Mouse (Mus musculus) right cerebral cortex, postnatal 25 days (tissue): Measurements from ENCODE around the gene Ccdc57.
"Not testable (repeated sequence)": the region's sequence is repeated elsewhere in the genome, so short reads cannot be mapped to it uniquely, and the experiment has no call there.

Experiments used
- DNase-seq: peaks from one replicate; pipeline ENCODE4 v3.0.0; 2022

Gene Ccdc57

DNA sequence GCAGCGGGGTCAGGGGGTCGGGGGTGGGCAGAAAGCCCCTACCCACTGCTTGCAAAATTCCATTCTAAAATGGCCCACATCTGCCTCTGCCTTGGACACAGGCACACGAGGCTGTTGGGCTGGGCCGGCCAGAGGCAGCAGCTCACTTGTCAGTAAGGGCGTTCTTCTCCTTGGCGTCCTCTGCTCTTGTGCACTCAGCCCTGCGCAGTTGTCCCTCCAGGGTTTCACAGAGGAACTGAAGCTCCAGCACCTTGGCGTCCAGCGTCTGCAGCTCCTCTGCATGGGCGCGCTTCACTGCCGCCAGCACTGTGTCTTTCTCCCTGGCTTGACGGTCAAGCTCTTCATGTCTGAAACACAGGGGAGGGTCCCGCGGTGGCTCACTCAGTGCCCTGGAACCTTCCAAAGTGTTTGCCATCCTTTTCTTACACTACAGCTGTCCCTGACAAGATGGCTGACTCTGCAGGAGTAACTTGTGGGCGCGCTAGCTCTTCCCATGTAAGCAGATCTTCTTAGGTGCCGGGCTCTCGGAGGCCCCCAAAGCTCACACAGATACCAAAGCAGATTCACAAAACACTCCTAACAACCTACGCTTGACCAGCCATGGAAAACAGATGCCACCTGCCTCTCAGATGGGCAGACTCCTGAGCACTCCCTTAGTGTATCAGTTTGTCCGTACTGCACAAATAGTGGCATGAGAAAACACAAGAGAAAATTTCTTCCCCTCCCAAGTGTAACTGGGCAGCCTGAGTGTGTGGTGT, 30.8 kb downstream of the Ccdc57 start:
- no peak for DNase-seq

DNA sequence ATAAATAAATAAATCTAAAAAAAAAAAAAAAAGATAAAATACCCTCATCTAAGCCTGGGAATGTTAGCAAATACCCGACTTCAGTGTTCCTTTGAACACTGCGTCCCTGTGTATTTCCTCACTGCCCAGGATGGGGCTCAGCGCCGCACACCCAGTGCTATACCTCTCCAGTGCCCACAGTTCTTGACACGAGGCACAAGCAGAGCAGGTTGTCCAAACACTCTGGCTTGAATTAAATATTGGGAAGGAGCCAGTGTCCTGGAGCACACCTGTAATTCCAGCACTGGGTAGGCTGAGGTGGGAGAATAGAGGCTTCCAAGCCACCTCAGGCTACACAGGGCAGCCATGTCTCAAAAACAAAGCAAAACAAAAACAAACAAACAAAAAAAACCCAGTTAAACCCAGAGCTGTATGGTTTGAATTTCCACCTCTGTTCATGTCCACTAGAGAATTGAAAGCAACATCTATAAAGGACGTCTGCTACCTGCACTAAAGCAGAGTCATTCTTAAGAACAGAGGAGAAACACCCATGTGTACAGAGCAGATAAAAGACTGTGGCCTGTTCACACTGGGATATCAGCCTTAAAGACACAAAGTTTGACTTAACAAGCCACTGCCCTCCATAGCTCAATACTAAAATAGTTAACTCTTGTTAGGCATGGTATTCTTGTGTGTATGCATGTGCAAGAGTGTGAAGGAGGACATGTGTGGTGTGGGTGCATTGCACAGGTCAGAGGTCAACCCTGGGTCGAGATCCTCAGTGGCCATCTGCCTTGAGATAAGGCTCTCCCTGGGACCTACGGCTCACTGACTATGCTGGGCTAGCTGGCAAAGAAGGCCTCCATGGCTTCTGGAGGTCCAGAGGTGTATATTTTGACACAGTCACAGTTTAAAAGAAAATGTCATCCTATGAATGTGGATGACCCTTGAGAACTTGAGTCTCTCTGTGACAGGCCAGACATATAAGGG, 32.1 kb downstream of the Ccdc57 start:
- no peak for DNase-seq

DNA sequence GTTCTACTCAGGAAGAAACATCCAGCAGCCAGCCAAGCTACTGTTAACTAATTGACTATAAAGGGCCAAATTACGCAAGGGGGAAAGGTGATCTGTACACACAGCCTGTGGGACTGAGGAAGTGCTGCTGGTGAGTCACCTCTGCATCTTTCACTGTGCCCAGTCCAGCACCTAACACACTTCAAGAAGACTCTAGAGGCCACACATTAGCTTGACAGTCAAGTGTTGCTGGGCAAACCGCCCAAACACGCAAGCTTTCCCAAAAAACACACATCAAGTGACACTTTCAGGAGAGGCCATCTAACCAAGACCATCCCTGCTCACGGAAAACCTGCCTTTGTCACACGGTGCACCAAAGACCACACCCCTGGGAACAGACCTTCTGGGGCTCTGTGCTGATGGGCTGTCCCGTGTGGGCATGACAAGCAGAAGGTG, 34.5 kb downstream of the Ccdc57 start:
- no peak for DNase-seq

DNA sequence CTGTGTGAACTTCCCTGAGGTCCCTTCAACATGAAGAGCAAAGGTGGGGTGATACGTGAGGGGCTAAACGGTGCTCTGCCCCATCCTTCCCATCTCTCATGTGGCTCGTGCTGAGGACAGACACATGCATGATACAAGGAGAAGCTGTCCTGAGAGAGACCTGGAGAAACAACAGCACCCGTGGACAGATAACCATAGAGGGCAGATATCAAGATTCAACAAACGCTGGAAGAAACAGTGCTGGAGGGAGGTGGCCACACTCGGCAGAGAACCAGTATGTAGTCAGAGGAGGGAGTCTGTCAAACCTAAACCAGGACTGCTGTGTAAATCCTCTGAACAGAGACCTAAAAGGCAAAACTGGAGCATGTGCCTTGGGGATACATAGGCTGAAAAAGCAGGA, 37.2 kb downstream of the Ccdc57 start:
- no peak for DNase-seq

DNA sequence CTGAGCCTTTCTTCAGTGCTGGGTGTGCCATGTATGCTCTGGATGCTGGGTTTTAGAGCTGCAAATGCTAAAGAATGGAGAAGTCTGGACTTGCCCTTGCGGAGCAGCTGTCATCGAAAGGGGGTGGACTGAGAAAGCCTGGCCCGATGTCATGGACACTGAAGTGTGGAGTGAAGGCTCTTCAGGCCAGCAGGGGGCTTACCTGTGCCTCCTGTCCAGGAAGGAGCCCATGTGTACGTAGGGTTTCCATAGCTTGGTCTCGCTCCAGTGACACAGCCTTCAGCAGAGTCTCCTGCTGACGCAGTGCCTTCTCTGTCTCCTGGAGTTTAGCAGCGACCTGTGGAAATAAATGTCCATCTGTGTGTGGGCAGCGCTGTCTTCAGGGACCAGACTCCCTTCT, 38.3 kb downstream of the Ccdc57 start:
- DNase-seq, result no peak

DNA sequence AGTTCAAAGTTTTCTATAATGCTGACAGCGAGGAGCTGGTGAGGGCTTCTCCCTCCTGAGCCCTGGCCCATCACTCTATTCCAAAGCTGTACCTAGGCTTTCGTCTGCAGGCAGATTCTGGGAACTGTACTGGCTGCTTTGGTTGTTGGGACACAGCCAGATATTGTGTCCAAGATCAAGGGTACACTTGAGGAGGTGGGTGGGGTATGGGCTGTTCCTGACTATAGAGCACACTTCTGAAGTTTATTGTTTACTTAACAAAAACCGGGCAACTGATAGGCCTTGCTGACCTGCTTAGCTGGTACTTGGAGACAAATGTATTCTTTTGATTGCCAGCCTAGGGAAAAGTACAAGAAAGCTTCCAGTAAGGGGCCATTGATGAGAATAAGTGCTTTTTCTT, 43.5 kb downstream of the Ccdc57 start:
- no peak for DNase-seq

DNA sequence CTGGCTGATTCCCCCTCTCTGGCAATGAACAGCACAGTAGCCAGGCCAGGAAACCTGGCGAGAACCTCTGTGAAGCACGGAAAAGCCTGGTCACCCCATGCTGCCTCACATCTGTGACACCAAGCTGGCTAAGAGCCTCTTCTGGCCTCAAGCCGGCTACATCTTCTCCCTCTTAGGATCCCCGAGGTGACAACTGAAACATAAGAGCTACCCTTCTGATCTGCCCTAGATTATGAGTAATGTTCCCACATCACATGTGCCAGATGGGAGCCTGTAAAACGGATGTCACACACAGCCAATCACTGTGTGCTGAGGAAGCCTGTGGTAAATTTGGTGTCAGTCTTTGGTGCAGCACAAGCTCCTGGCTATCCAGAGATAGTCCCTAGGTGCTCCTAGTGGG, 44.0 kb downstream of the Ccdc57 start:
- DNase-seq, result no peak

DNA sequence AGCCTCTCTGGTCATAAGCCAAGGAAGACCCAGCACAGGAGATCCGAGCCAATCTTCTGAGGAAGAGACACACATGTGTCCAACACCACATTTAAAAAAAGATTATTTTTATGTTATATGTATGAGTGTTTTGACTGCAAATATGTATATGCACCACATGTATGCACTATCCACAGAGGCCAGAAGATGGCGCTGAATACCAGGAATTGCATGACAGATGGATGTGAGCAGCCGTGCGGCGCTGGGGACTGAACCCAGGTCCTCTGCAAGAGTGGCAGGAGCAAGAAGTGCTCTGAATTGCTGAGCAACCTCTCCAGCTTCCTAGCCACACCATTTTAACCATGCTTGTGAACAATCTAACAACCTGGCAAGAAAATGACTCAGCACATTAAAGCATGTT, 45.2 kb downstream of the Ccdc57 start:
- DNase-seq, result no peak

DNA sequence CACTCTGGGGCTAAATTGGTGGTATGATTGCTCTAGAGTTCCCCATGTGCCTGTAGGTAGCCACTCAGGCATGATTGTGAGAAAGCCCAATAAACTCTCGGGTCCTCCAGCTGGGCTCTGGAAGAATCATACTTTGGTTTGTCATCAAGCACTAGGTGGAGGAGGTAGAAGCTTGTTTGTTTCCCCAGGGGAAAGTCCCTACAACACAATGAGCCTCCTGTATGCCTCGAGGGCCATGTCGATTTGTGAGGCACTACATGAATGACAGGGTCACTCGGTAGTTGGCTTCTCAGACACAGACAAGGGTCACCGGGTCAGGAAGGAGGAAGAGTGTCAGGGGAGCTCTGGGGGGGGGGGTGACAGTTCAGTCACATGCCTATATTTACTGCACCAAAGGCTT, 46.2 kb downstream of the Ccdc57 start:
- DNase-seq, result no peak

DNA sequence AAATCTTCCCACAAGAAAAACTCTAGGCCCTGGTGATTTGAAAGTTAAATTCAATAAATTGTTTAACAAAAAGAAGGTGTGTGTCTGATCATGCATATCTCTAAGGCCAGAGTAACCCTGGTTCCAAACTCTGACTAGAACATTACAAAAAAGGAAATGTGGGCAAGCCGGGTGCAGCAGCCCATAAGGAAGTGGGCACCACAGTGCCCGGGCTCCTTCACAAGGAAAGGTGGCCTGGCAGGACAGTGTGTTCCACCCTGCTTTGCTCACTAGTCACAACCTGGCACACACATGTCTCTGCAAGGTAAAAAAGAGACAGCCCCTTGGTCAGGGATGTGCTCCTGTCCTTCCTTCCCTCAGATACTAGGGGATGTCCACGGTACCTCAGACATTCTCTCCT, 49.1 kb downstream of the Ccdc57 start:
- no peak for DNase-seq

DNA sequence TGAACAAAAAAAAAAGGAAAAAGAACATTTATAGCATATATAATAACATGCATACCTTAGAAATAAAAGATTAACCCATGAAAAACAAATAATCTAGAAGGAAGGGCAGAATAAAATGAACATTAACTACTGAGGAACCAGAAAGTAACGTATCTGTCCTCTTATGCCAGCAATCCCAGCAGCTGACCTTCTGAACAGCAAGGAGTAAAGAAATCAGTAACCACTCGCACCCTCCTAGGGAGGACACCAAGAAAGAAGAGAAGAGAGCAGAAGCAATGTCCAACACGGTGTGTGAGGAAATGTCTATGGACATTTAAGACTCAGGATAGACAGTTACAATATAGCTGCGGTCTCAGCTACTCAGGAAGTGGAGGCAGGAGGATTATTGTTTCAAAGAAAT, 49.7 kb downstream of the Ccdc57 start:
- no peak for DNase-seq

DNA sequence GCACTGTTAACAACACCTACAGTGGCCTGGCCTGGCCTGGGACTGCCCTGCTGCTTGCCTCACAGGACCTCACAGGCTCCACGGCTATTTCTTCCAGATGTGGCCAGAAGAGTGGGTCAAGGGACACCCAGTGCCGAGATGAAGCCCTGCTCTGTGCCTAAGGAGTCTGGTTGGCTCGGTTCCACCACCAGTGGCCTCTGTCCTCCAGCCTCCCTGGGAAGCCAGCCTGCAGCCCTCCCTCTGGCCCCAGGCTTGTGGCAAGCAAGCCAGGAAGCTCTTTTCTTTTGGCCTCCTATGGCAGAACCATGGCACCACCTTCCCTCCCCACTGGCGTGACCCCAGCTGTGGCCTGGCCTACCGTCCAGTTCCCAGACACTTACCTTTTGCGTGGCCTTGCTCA, 59.5 kb downstream of the Ccdc57 start:
- DNase-seq, result no peak

DNA sequence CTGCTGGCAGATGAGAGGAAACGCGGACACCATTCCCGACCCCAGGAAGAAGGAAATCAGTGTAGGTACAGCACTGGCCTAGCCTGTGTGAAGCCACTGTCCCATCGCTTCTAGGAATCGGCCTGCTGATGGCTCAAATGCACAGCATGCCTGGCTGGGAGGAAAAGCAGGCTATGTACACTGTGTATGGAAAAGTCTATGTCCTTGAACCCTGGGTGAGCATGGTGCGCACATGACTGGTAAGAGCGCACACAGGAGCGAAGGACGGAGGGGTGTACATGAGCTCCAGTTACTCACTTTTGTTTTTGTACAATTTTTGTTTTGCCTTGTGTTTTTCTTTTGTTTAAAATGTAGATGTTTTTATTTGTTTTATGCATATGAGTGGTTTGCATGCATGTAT, 61.2 kb downstream of the Ccdc57 start:
- DNase-seq, result no peak

DNA sequence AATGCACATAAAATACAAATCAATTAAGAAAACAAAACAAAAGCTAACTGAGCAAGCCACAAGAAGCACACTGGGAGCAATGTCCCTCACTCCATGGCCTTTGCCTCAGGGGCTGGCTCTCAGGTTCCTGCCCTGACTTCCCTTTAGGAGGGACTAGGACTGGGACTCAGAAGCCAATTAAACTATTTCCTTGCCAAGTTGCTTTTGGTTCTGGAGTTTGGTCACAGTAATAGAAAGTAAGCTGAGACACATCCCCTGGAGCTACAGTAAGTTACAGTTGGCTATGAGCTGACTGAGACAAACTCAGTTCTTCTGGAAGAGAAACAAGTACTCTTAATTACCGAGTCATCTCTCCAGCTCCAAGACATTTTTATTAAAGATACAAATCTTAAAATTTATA, 66.9 kb downstream of the Ccdc57 start:
- DNase-seq, result no peak

DNA sequence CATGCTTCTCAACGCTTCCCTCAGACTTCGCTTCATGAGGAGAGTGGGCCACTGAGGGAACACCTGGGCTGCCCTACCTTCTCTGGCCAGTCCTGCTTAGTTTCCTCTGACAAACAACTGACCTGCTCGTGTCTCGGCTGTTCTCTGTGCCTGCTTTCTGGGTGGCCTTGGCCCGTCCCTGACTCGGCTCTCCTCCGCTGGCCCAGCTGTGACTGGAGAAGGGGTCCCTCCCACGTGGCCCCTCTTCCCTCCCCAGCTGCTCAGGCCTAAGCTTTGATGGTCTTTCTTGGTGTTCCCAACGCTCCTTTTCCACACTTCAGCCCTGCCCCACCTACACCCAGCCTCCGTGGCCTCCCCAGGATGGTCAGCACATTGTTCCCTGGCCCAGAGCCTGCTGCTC, 69.9 kb downstream of the Ccdc57 start:
- DNase-seq, result no peak

DNA sequence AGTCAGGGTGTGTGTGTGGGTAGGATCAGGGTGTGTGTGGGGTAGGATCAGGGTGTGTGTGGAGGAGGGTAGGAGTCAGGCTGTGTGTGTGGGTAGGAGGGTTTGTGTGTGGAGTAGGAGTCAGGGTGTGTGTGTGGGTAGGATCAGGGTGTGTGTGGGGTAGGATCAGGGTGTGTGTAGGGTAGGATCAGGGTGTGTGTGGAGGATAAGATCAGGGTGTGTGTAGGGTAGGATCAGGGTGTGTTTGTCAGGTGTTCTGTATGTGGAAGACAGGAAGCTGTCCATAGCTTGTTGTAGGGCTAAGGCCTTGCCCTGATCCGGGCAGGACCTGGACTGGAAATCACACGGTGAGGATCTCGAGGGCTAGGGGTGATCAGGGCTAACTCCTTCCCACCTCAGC, 76.7 kb downstream of the Ccdc57 start:
- DNase-seq, result not testable (repeated sequence)

DNA sequence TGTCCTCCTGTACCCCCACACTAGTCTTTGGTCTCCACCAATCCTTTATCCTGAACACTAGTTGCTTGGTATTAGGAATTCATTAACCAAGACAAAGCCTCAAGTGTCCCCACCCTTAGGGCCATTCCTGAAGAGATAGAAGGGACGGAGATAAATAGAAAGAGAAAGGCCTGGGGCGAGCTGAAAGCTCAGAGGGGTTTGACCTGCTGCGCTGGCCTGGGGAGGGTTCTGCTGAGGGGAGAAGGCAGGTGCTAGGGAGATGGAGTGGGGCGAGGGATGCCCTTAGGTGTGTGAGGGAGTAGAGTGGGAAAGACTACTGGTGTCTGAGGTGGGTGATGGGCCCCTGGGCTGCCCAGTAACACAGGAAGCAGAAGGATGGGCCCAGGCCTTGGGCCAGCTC, 78.9 kb downstream of the Ccdc57 start:
- no peak for DNase-seq

DNA sequence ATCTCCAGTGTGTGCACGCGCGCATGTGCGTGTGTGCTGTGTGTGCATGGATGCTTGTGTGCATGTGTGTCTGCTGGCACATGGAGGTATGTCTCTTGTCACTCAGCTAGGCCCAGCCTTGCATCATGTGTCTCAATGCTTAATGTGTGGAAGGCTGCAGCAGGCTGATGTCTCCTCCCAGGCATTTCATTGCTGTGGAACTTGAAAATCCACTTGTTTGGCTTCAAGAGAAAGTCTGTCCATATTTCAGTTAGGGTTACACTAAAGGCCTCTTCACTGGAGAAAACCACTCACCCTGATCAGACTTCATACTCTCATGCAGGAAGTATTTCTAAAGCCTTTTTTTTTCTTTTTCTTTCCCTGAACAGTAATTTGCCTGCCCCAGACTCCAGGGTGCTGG, 79.5 kb downstream of the Ccdc57 start:
- no peak for DNase-seq

DNA sequence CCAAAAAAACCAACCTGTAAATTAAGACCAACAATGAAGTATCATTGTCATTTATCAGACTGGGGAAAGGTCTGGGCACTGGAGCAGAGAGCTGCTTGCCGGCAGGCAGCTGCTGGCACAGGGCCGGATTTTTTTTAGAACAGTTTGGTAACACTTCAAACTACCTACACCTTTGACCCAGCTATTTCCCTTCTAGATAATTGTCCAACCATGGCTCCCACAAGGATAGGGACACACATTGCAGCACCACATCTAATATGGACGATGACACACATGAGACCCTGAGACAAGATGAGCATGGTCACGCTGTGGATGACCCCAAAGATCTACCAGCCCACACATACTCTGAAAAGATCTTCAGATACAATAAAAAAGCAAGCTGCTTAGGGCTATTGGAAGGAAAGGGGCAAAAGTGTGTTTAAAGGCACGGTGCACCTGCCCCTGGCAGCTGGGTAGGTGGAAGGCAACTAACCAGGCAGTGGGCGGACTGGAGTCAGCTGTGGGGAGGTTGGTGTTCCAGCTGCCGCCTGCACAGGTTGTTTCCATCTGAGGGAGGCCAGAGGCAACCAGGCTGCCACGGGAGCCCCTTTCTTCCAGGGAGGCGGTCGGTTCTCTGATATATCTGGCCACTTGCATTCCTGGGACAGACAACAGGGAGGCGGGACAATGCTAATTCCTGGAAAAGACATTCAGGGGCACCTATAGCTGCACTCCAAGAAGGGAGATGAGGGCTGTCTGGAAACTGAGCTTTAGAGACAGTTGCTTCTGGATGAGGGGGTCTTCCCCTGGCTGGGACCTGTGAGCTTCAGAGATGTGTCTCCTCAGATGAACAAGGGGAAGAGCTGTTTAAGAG, 80.4 kb downstream of the Ccdc57 start:
- no peak for DNase-seq

DNA sequence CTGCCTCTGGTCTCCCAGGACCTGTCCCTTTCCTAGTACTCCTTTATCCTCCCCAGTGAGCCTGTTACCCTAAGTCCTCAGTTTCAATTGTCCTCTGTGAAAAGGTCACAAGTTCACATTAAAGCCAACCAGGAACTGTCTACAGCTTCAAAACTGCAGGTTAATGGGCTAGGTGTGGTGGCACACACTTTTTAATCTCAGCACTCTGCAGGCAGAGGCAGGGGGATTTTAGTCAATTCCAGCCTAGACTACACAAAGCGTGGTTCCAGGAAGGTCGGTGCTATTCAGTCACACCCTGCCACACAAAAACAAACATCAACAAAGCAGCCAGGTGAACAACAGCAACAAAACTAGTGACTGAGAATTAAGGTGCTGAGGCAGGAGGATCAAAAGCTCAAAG, 81.1 kb downstream of the Ccdc57 start:
- no peak for DNase-seq

DNA sequence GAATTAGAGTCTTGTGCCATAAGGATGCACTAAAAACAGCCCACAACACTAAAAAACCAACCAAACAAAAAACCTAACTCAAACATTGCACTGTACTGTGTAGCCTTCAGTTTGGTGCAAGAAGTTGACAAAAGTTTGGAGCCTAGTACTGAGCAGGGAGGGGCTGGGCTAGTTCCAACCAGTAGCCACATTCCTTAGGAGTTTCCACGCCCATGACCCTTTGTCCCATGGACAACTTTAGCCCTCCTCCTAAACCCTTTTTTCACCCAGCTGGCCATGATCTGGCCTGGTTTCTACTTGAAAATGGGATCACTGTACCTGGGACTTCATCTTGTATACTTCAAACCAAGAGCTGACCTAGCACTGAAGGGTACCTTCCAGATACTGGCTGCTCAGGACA, 81.5 kb downstream of the Ccdc57 start:
- no peak for DNase-seq

DNA sequence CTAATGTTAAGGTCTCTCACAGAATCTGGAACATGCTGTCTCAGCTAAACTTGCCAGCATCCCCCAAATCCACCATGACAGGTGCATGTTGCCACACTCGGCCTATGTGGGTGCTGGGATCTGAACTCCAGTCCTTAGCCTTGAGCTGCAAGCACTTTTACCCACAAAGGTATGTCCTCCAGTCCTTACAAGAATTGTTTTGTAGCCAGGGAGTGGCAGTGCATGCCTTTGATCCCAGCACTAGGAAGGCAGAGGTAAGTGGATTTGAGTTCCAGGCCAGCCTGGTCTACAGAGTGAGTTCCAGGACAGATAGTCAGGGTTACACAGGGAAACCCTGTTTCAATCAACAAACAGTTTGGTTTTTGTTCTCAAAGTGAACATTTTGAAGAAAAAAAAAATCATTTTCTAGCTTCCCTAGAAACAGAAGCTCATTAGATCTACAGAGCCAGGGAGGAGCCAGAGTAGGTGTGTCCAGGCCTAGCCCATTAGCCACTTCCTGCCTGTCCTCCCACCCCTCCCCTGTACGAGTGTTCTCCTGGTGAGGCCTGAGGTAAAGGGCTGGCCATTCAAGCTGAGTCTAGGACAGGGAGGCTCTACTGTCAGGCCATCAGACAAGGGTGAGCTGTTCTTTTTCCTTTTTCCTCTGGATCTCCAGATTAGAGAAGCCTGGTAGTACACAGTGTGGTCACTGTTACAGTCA, 82.2 kb downstream of the Ccdc57 start:
- DNase-seq, result no peak
